Mouse (Mus musculus): ENCODE measurements around the gene Shank2. TPM values are rescaled to one million over a fixed set of nuclear protein-coding genes. Genes with fewer than 3 reads are reported as not detected.

Gene Shank2
- polyA plus RNA-seq, 1 experiment from 2014 or later = 0.67 TPM

GRCm38 (mm10) chr7:144037966-144038669 is 36.4 kb downstream of the Shank2 start:
- Histone ChIP-seq H3K4me1 (peaks cover 15% of the 10 kb centered on the region), H3K9me3 (no peaks in the 10 kb centered on the region), H3K36me3 (replicated peaks) (no peaks in the 10 kb centered on the region), H3K27me3 (ENCODE audit: poor library complexity, severe bottlenecking) (no peaks in the 10 kb centered on the region), H3K4me3 (no peak overlapping the region), H3K27ac (peak overlapping the region; percentile 67)
- DNase-seq (ENCODE audit: extremely low spot score, low spot score) = no peak
- 59% methylated on average over 9 of the region's 9 CpGs for WGBS

DNA sequence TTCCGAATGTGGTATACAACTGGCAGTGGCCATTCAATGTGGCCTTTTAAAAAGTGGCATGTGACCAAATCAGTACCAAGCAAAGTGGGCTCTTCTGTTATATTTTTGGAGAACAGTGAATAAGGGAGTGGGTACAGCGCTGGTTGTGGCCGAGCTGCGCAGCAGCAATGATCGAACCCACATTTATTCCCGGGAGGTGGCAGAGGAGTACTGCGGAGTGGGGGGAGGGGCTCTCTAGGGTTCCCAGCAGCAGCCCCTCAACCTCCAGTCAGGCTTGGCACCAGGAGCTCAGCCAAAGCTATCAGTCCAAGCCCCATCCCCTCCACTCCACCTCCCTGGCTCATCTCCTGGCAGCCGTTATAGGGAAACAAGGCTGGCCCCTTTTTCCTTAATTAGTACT is 37.0 kb downstream of the Shank2 start:
- Histone ChIP-seq H3K4me3 (no peak overlapping the region), H3K27me3 (ENCODE audit: poor library complexity, severe bottlenecking) (no peaks in the 10 kb centered on the region), H3K4me1 (peaks cover 15% of the 10 kb centered on the region), H3K9me3 (no peaks in the 10 kb centered on the region), H3K36me3 (replicated peaks) (no peaks in the 10 kb centered on the region), H3K27ac (peak overlapping the region; percentile 67; the same call in 1 of the 2 replicates)
- DNase-seq (ENCODE audit: extremely low spot score, low spot score) = no peak
- WGBS = 76% methylated on average over 8 of the region's 8 CpGs

- no peaks in the 10 kb centered on the region for H3K36me3 ChIP-seq (replicated peaks)
- H3K9me3 ChIP-seq = no peaks in the 10 kb centered on the region
- no peak overlapping the region for H3K4me3 ChIP-seq
- H3K4me1 ChIP-seq = peaks cover 22% of the 10 kb centered on the region
- 53% methylated on average over 3 of the region's 3 CpGs for WGBS
- no peaks in the 10 kb centered on the region for H3K27me3 ChIP-seq (ENCODE audit: poor library complexity, severe bottlenecking)
- DNase-seq (ENCODE audit: extremely low spot score, low spot score) = no peak
- H3K27ac ChIP-seq = no peak overlapping the region
Observed at GRCm38 (mm10) chr7:144040328-144040727, 38.6 kb downstream of the Shank2 start.

GRCm38 (mm10) chr7:144052076-144052475 is 50.3 kb downstream of the Shank2 start:
- WGBS = 21% methylated on average over 12 of the region's 12 CpGs

DNA sequence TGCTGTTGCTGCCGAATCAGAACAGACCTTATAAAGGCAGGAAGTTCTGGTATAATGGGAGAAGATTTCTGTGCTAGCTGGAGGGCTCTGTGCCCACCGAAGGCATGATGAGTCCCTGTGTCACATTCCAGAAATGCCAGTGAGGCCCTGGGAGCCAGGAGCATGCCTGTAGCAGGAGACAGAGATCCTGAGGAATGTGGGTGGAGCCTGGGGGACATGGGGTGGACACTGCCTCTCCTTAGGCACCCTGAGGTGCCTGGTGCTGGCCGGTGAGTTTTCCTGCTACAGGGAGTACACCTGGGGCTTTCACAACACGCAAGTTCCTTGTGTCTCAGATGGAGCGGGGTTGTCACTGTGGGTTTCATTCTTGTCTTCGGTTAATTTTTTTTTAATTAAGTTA is 53.5 kb downstream of the Shank2 start:
- no peak for DNase-seq (ENCODE audit: extremely low spot score, low spot score)
- Histone ChIP-seq H3K36me3 (replicated peaks) (no peaks in the 10 kb centered on the region), H3K9me3 (no peaks in the 10 kb centered on the region), H3K27ac (no peak overlapping the region), H3K4me1 (peaks cover 15% of the 10 kb centered on the region), H3K27me3 (ENCODE audit: poor library complexity, severe bottlenecking) (no peaks in the 10 kb centered on the region), H3K4me3 (no peak overlapping the region)
- whole genome bisulfite sequencing = 69% methylated on average over 6 of the region's 6 CpGs

More at GRCm38 (mm10) chr7:144052076-144052475, 50.3 kb downstream of the Shank2 start:
- Histone ChIP-seq H3K4me1 (peaks cover 15% of the 10 kb centered on the region), H3K27me3 (ENCODE audit: poor library complexity, severe bottlenecking) (no peaks in the 10 kb centered on the region), H3K4me3 (no peak overlapping the region), H3K27ac (0 out of 2 replicates have a peak overlapping the region, but pooled peaks have one; percentile 35), H3K9me3 (no peaks in the 10 kb centered on the region), H3K36me3 (replicated peaks) (no peaks in the 10 kb centered on the region)
- DNase-seq (ENCODE audit: extremely low spot score, low spot score) = peak; percentile 34

DNA sequence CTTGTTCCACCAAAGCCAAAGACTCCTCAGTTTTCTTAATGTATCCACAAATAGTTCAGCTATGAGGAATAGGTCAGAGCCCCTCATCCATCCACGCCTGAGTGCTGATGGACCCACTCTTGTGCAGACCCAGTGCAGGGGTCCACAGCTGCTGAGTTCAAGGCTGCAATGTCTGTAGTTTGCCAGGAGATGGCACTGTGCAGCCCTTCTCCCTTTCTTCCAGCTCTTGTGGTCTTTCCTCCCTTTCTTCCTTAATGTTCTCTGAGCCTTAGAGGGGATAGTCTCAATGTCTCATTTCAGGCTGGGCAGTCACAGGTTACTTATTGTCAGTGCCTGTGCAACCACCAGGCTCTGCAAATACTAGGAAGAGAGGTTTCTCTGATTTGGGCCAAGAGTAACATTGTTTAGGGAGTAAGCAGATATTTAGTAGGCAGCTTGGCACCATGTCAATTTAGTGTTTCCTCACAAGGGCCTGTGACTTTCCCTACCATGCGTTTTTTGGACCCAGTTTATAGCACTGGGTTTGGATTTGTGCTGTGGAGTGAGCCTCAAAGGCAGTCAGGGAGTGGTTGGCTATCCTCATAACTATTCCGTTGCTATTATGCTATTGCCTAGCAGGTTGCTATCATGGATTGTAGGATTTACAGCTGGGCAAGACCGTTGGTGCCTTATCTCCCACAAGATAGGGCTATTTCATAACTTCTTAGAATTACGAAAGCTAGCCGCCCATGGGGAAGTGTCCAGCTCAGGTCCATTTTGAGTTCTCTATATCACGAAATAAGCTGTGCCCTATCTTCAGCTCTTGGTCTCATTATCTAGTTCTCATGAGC is 54.2 kb downstream of the Shank2 start:
- Histone ChIP-seq H3K27me3 (ENCODE audit: poor library complexity, severe bottlenecking) (no peaks in the 10 kb centered on the region), H3K27ac (no peak overlapping the region), H3K4me1 (peaks cover 15% of the 10 kb centered on the region), H3K4me3 (no peak overlapping the region), H3K9me3 (no peaks in the 10 kb centered on the region), H3K36me3 (replicated peaks) (no peaks in the 10 kb centered on the region)
- peak; percentile 48 for DNase-seq (ENCODE audit: extremely low spot score, low spot score)
- 76% methylated on average over 7 of the region's 7 CpGs for WGBS

DNA sequence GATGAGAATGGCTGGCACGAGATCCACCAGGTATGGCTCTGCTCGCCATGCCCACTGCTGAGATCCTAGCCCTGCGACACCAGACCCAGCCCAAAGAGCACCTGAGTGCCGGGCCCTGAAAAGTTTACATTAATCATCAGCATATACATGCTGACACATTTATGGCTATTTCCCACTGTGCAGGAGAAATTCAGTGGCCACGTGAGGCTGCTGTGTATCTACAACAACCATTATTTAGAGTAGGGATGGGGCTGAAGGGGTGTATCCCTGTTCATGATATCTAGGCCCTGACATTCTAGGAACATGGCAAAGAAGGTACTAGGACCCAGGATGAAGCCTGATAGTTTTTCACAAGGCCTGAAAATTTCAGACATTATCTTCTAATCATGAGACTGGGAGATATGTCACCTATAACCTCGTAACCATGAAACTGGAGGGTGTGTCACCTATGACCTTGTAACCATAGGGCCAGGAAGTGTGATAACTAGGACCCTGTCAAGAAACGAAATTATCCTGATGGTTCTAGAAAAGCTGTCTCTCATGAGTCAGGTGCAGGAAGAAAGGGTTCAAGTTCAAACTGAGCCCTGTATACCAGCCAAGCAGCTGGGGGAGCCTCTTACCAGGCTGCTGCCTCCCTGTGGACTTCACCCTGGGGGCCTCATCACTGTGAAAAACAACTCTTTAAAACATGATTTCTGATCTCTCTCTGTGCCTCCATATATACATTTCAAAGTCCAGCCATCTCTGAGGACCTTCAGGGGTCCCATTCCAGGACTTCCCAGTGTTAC is 68.6 kb downstream of the Shank2 start:
- Histone ChIP-seq H3K4me3 (no peak overlapping the region), H3K36me3 (replicated peaks) (no peaks in the 10 kb centered on the region), H3K27ac (no peak overlapping the region), H3K9me3 (no peaks in the 10 kb centered on the region), H3K27me3 (ENCODE audit: poor library complexity, severe bottlenecking) (no peaks in the 10 kb centered on the region), H3K4me1 (peaks cover 13% of the 10 kb centered on the region)
- WGBS = 88% methylated on average over 7 of the region's 7 CpGs
- no peak for DNase-seq (ENCODE audit: extremely low spot score, low spot score)

GRCm38 (mm10) chr7:144072219-144072618 is 70.5 kb downstream of the Shank2 start:
- 44% methylated on average over 1 of the region's 1 CpGs for WGBS
- H3K9me3 ChIP-seq = no peaks in the 10 kb centered on the region
- DNase-seq (ENCODE audit: extremely low spot score, low spot score) = no peak

GRCm38 (mm10) chr7:144072856-144073255 is 71.1 kb downstream of the Shank2 start:
- no peaks in the 10 kb centered on the region for H3K36me3 ChIP-seq (replicated peaks)
- H3K27ac ChIP-seq = no peak overlapping the region
- 84% methylated on average over 2 of the region's 2 CpGs for WGBS
- H3K4me1 ChIP-seq = no peaks in the 10 kb centered on the region
- no peaks in the 10 kb centered on the region for H3K27me3 ChIP-seq (ENCODE audit: poor library complexity, severe bottlenecking)
- DNase-seq (ENCODE audit: extremely low spot score, low spot score) = no peak
- no peaks in the 10 kb centered on the region for H3K9me3 ChIP-seq
- H3K4me3 ChIP-seq = no peak overlapping the region

More at GRCm38 (mm10) chr7:144072219-144072618, 70.5 kb downstream of the Shank2 start:
- Histone ChIP-seq H3K27me3 (ENCODE audit: poor library complexity, severe bottlenecking) (no peaks in the 10 kb centered on the region), H3K4me1 (no peaks in the 10 kb centered on the region), H3K27ac (no peak overlapping the region), H3K36me3 (replicated peaks) (no peaks in the 10 kb centered on the region), H3K4me3 (no peak overlapping the region)

DNA sequence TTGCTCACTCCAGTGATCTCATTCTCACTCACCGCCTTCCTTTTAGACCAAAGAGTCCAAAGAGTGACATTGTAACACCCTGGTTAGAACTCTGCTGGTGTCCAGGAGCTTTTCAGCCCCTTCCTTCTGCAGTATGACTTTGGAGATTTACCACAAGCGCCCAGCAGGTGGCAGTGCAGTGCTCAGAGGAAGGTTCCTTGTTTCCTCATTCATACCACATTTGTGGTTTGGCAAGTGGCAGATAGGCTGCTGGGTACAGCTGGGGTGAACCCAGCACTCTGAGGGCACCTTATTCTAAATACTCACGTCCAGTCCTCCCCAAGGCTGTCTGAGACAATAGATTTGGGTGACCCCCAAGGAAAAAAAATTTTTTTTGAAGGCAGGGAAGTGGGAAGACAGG is 73.0 kb downstream of the Shank2 start:
- H3K27me3 ChIP-seq (ENCODE audit: poor library complexity, severe bottlenecking) = no peaks in the 10 kb centered on the region
- no peaks in the 10 kb centered on the region for H3K9me3 ChIP-seq
- DNase-seq (ENCODE audit: extremely low spot score, low spot score) = peak; percentile 65
- no peak overlapping the region for H3K4me3 ChIP-seq
- H3K36me3 ChIP-seq (replicated peaks) = no peaks in the 10 kb centered on the region
- 20% methylated on average over 3 of the region's 3 CpGs for WGBS
- no peak overlapping the region for H3K27ac ChIP-seq
- no peaks in the 10 kb centered on the region for H3K4me1 ChIP-seq

DNA sequence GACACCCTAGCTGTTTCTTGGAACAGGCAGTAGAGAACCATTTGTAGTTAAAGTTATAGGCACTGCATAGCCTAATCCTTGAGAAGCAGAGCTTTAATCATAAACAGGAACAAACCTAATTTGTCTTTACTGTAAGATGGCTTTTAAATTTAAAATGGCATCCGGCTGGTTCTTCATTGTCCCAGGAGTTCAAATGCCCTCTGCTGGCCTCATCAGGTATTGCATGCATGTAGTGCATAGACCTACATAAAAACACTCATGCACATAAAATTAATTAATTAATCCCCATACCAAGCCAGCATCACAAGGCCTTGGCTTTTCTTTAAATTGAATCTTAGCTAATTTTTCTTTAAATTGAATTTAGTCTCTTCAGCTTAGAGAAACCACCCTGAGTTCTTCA is 76.9 kb downstream of the Shank2 start:
- Histone ChIP-seq H3K27ac (no peak overlapping the region), H3K4me1 (no peaks in the 10 kb centered on the region), H3K36me3 (replicated peaks) (no peaks in the 10 kb centered on the region), H3K4me3 (no peak overlapping the region), H3K9me3 (0 out of 2 replicates have a peak, but pooled peaks cover 4% of the 10 kb centered on the region), H3K27me3 (ENCODE audit: poor library complexity, severe bottlenecking) (no peaks in the 10 kb centered on the region)
- WGBS = 83% methylated on average over 1 of the region's 1 CpGs
- no peak for DNase-seq (ENCODE audit: extremely low spot score, low spot score)

GRCm38 (mm10) chr7:144079861-144080260 is 78.1 kb downstream of the Shank2 start:
- no peak for DNase-seq (ENCODE audit: extremely low spot score, low spot score)
- H3K27ac ChIP-seq = no peak overlapping the region
- no peaks in the 10 kb centered on the region for H3K4me1 ChIP-seq
- H3K9me3 ChIP-seq = 0 out of 2 replicates have a peak, but pooled peaks cover 4% of the 10 kb centered on the region
- H3K27me3 ChIP-seq (ENCODE audit: poor library complexity, severe bottlenecking) = no peaks in the 10 kb centered on the region
- no peak overlapping the region for H3K4me3 ChIP-seq
- 81% methylated on average over 1 of the region's 1 CpGs for WGBS
- no peaks in the 10 kb centered on the region for H3K36me3 ChIP-seq (replicated peaks)
